Mouse (Mus musculus): ENCODE measurements around the gene Xkr7. TPM values are rescaled to one million over a fixed set of nuclear protein-coding genes. Genes with fewer than 3 reads are reported as not detected.

The Xkr7 gene
- total RNA-seq, 2 experiments from 2014 or later, result 0.56 to 1.5 TPM

- no peak for DNase-seq
These were observed 1.3 kb downstream of the Xkr7 start for GRCm38 (mm10) chr2:153032973-153033372.

GRCm38 (mm10) chr2:153033545-153034230, 2.0 kb downstream of the Xkr7 start:
- no peak for DNase-seq

- DNase-seq, result no peak
These were observed 5.0 kb downstream of the Xkr7 start for GRCm38 (mm10) chr2:153036690-153037089.

GRCm38 (mm10) chr2:153043886-153044285, 12.2 kb downstream of the Xkr7 start:
- DNase-seq, result no peak

GRCm38 (mm10) chr2:153045884-153046299, 14.2 kb downstream of the Xkr7 start:
- DNase-seq, result no peak

GRCm38 (mm10) chr2:153047828-153048465, 16.3 kb downstream of the Xkr7 start:
- DNase-seq, result peak; percentile 58 to 68

GRCm38 (mm10) chr2:153049288-153049996, 17.8 kb downstream of the Xkr7 start:
- DNase-seq, result no peak

GRCm38 (mm10) chr2:153049997-153050358, 18.3 kb downstream of the Xkr7 start:
- DNase-seq, result no peak

- no peak for DNase-seq
These were observed 19.4 kb downstream of the Xkr7 start for GRCm38 (mm10) chr2:153051095-153051494.

- DNase-seq, result no peak
These were observed 19.9 kb downstream of the Xkr7 start for GRCm38 (mm10) chr2:153051537-153051936.

GRCm38 (mm10) chr2:153052700-153053351, 21.2 kb downstream of the Xkr7 start:
- peak; percentile 19 to 42 for DNase-seq

- no peak for DNase-seq
These were observed 22.2 kb downstream of the Xkr7 start for GRCm38 (mm10) chr2:153053896-153054295.

GRCm38 (mm10) chr2:153055270-153055920, 23.7 kb downstream of the Xkr7 start:
- no peak for DNase-seq

- DNase-seq, result no peak
These were observed 26.7 kb downstream of the Xkr7 start for GRCm38 (mm10) chr2:153058365-153058764.

GRCm38 (mm10) chr2:153060216-153060615, 28.6 kb downstream of the Xkr7 start:
- DNase-seq, result no peak

GRCm38 (mm10) chr2:153063394-153063793, 31.7 kb downstream of the Xkr7 start:
- DNase-seq, result no peak

- DNase-seq, result no peak
These were observed 32.7 kb downstream of the Xkr7 start for GRCm38 (mm10) chr2:153064190-153064970.

- peak; percentile 41 to 73 for DNase-seq
These were observed 34.3 kb downstream of the Xkr7 start, which contains the start of gene Ccm2l for GRCm38 (mm10) chr2:153065747-153066508. TSS of gene Ccm2l (plus strand) at chr2:153065955.

- DNase-seq, result no peak
These were observed 35.3 kb downstream of the Xkr7 start for GRCm38 (mm10) chr2:153066991-153067390.

- peak; percentile 51 to 72 for DNase-seq
These were observed 39.3 kb downstream of the Xkr7 start for GRCm38 (mm10) chr2:153070762-153071490.

Data from adrenal gland, postnatal 36 days (tissue).